12 mouse cellular contexts compared by ENCODE assay signal in the genomic region with DNA sequence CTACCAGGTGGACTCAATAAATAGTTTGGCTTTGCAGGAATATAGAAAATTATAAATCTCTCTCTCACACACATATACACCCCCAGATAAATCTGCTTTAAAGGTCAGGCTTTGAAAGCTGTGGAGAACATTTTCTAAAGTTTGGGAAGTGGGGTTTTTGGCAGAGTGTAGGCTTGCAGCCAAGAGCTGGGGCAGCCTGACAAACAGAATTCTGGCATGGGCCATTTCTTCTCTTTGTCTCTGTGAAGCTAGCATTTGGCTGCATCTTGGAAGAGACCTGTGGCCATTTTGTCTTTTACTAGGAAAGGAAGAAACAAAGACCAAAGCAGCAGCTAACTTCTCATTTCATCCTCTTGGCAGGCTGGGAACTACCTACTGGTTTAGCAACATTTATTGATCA. TPM values are rescaled to one million over a fixed set of nuclear protein-coding genes. Genes with fewer than 3 reads are reported as not detected.
DNase-seq lines count a peak whose midpoint lies in the region; ATAC-seq lines count a peak whose summit lies in the region.
"Had no signal": no experiment of that assay in that cellular context is flagged by ENCODE, and none has a peak within 500 bp of the region (broad histone marks: within the 10 kb centered on the region; RNA-seq: fewer than 3 reads in every experiment).

No protein-coding gene starts in this region.

- 0 out of 2 replicates have a peak, but pooled peaks cover 18% of the 10 kb centered on the region for H3K36me3 ChIP-seq in hindbrain, embryonic 14.5 days (replicated peaks; ENCODE audit: control insufficient read depth, insufficient read depth)
- peaks cover 12% of the 10 kb centered on the region for H3K36me3 ChIP-seq in hindbrain, embryonic 13.5 days
- H3K36me3 ChIP-seq: heart, embryonic 10.5 days had no signal

- no peak overlapping the region for H3K4me2 ChIP-seq in hindbrain, embryonic 14.5 days (replicated peaks)
- H3K4me2 ChIP-seq in hindbrain, embryonic 13.5 days, result no peak overlapping the region

- no peak for ATAC-seq in hindbrain, embryonic 14.5 days (ENCODE audit: low FRiP score)
- ATAC-seq in hindbrain, embryonic 13.5 days (ENCODE audit: low FRiP score), result no peak

- H3K4me3 ChIP-seq in hindbrain, embryonic 14.5 days (replicated peaks; ENCODE audit: low read length), result no peak overlapping the region
- H3K4me3 ChIP-seq in hindbrain, embryonic 13.5 days, result no peak overlapping the region
- H3K4me3 ChIP-seq: heart, embryonic 10.5 days had no signal

- no peak overlapping the region for H3K9ac ChIP-seq in hindbrain, embryonic 14.5 days
- H3K9ac ChIP-seq in hindbrain, embryonic 13.5 days, result no peak overlapping the region

- peak overlapping the region; percentile 49 for H3K27ac ChIP-seq in hindbrain, embryonic 14.5 days
- H3K27ac ChIP-seq in hindbrain, embryonic 13.5 days, result no peak overlapping the region
- H3K27ac ChIP-seq: heart, embryonic 10.5 days; macrophage had no signal

- no peaks in the 10 kb centered on the region for H3K9me3 ChIP-seq in hindbrain, embryonic 14.5 days (ENCODE audit: control insufficient read depth, low read length)
- H3K9me3 ChIP-seq in hindbrain, embryonic 13.5 days, result no peaks in the 10 kb centered on the region
- H3K9me3 ChIP-seq: heart, embryonic 10.5 days had no signal

- H3K4me1 ChIP-seq in hindbrain, embryonic 14.5 days (replicated peaks; ENCODE audit: control insufficient read depth, insufficient read depth, low read length), result peaks cover 6% of the 10 kb centered on the region
- H3K4me1 ChIP-seq in hindbrain, embryonic 13.5 days (replicated peaks), result peaks cover 18% of the 10 kb centered on the region

- no peaks in the 10 kb centered on the region for H3K27me3 ChIP-seq in hindbrain, embryonic 14.5 days (ENCODE audit: control insufficient read depth, insufficient read depth, low read length)
- no peaks in the 10 kb centered on the region for H3K27me3 ChIP-seq in hindbrain, embryonic 13.5 days

- DNase-seq in hindbrain, embryonic 14.5 days (ENCODE audit: low spot score), result no peak
- DNase-seq in right cerebral cortex, postnatal 10 days (ENCODE audit: low spot score in 2 of 2), result peak; percentile 42 to 64
- DNase-seq in right cerebral cortex, postnatal 36 days (ENCODE audit: low spot score in 2 of 2), result no peak
- DNase-seq in layer of hippocampus, postnatal 14 days (ENCODE audit: low spot score in 2 of 2), result peak; percentile 55 to 66
- no peak for DNase-seq in gastrocnemius, adult 18-20 months (ENCODE audit: low spot score)
- DNase-seq in kidney, postnatal 25 days, result no peak
- DNase-seq: adrenal gland, adult 2 months; heart, postnatal 36 days had no signal

RNA-seq across cellular contexts. Expression of a gene that starts 40.0 kb away (rescaled TPM):
- polyA plus RNA-seq in hindbrain, embryonic 14.5 days (2014; fragmentation: Nextera tagmentation; extraction: Ambion mirVana), result 74.8 and 83.8 TPM in 2 replicates
- polyA plus RNA-seq in hindbrain, embryonic 13.5 days (2015; fragmentation: Nextera tagmentation; extraction: Ambion mirVana), result 79.8 and 82.7 TPM in 2 replicates
- 100 to 1,000 TPM; 252 to 266 TPM for total RNA-seq in layer of hippocampus, postnatal 14 days (2021)
- total RNA-seq in gastrocnemius, adult 18-20 months (2021), result under 1 TPM; 0.11 to 0.83 TPM
- total RNA-seq: common myeloid progenitor, adult 5-6 weeks had no signal
- polyA plus RNA-seq: macrophage had no signal

Comparison
In these comparisons a context has a peak if more than half of its experiments do, and no peak if none do; other contexts are left out.
1. DNase-seq: peak in right cerebral cortex, postnatal 10 days (2 of 2) and layer of hippocampus, postnatal 14 days (2 of 2); none in hindbrain, embryonic 14.5 days (single experiment), right cerebral cortex, postnatal 36 days (0 of 2), gastrocnemius, adult 18-20 months (single experiment) and kidney, postnatal 25 days (0 of 2).
2. RNA of a gene that starts 40.0 kb away (total RNA-seq): 252 to 266 TPM in layer of hippocampus, postnatal 14 days; 0.11 to 0.83 TPM in gastrocnemius, adult 18-20 months; every median in the first group is over 100 times any median in the second.